14 mouse cellular contexts compared by ENCODE assay signal in genomic region chr1:166089337-166089736, GRCm38 (mm10). TPM values are rescaled to one million over a fixed set of nuclear protein-coding genes. Genes with fewer than 3 reads are reported as not detected.
"Had no signal": no experiment of that assay in that cellular context is flagged by ENCODE, and none has a peak within 500 bp of the region (broad histone marks: within the 10 kb centered on the region; RNA-seq: fewer than 3 reads in every experiment).

No protein-coding gene starts in this region.

- ATAC-seq: intestine, postnatal 0 days had no signal

- H3K9ac ChIP-seq: liver, embryonic 13.5 days; neural tube, embryonic 12.5 days had no signal

- DNase-seq: kidney, adult 8-10 months; kidney, postnatal 25 days; liver; liver, embryonic 13.5 days; lung, postnatal 4 days; thymus, postnatal 4 days had no signal

- H3K4me2 ChIP-seq: liver, embryonic 13.5 days; neural tube, embryonic 12.5 days had no signal

- H3K27me3 ChIP-seq: liver, embryonic 13.5 days; neural tube, embryonic 12.5 days had no signal

- H3K36me3 ChIP-seq: liver, embryonic 13.5 days; neural tube, embryonic 12.5 days had no signal

- H3K9me3 ChIP-seq: liver, embryonic 13.5 days; neural tube, embryonic 12.5 days had no signal

- H3K27ac ChIP-seq: left cerebral cortex, adult 2 months; liver, embryonic 13.5 days; neural tube, embryonic 12.5 days; stomach, postnatal 0 days had no signal

- H3K4me3 ChIP-seq: left cerebral cortex, adult 2 months; liver, embryonic 13.5 days; neural tube, embryonic 12.5 days had no signal

- H3K4me1 ChIP-seq: liver, embryonic 13.5 days; neural tube, embryonic 12.5 days had no signal

RNA-seq across cellular contexts. Expression of gene Dusp27, which starts 38.4 kb away (rescaled TPM):
- total RNA-seq: megakaryocyte, adult 5-6 weeks; neutrophil, adult 5-6 weeks had no signal

RNA-seq across cellular contexts. Expression of gene Gpa33, which starts 40.7 kb away (rescaled TPM):
- total RNA-seq: layer of hippocampus, postnatal 25 days; left cerebral cortex, adult 2 months; left cerebral cortex, postnatal 14 days; megakaryocyte, adult 5-6 weeks; neutrophil, adult 5-6 weeks had no signal
- polyA plus RNA-seq: liver, embryonic 13.5 days had no signal
